Mouse (Mus musculus): ENCODE results near the gene Ccdc7a. TPM values are rescaled to one million over a fixed set of nuclear protein-coding genes. Genes with fewer than 3 reads are reported as not detected.
"Not testable (repeated sequence)": the region's sequence is repeated elsewhere in the genome, so short reads cannot be mapped to it uniquely, and the experiment has no call there.

Gene Ccdc7a
- not detected for polyA plus RNA-seq (2021)

- POLR2A ChIA-PET, CTCF ChIA-PET: not testable (repeated sequence)
Measured at GRCm38 (mm10) chr8:129065417-129065816, at the start of gene Ccdc7a. Gene Ccdc7a (minus strand): TSS chr8:129065517.

GRCm38 (mm10) chr8:129066834-129067233 lies 1.5 kb upstream of the Ccdc7a start, which contains the start of gene Ccdc7b:
Gene Ccdc7b (plus strand): TSS chr8:129067134.
- ATAC-seq; H3K27me3 ChIP-seq; CTCF ChIA-PET; in situ Hi-C loops (cut with MboI; ENCODE audit: low pct_unique_long_range_greater_than_20kb); POLR2A ChIA-PET; DNase-seq (ENCODE audit: low read depth, low spot score): not testable (repeated sequence)

More at GRCm38 (mm10) chr8:129065417-129065816, at the start of gene Ccdc7a:
- ATAC-seq; DNase-seq (ENCODE audit: low read depth, low spot score); in situ Hi-C loops (cut with MboI; ENCODE audit: low pct_unique_long_range_greater_than_20kb); H3K27me3 ChIP-seq: not testable (repeated sequence)

GRCm38 (mm10) chr8:128991389-128991788 lies 73.9 kb downstream of the Ccdc7a start:
- CTCF ChIA-PET, result no interaction called here
- in situ Hi-C loops (cut with MboI; ENCODE audit: low pct_unique_long_range_greater_than_20kb), result no loop called here
- ATAC-seq, result no peak
- peaks cover 4% of the 10 kb centered on the region for H3K27me3 ChIP-seq
- no peak for TF ChIP-seq CTCF (IDR thresholded peaks at IDR 0.05)
- DNase-seq (ENCODE audit: low read depth, low spot score), result no peak
- POLR2A ChIA-PET, result no interaction called here

- DNase-seq (ENCODE audit: low read depth, low spot score); POLR2A ChIA-PET; CTCF ChIA-PET; in situ Hi-C loops (cut with MboI; ENCODE audit: low pct_unique_long_range_greater_than_20kb); ATAC-seq: not testable (repeated sequence)
- peaks cover 12% of the 10 kb centered on the region for H3K27me3 ChIP-seq
Measured at GRCm38 (mm10) chr8:128948941-128949340, 116.4 kb downstream of the Ccdc7a start.

- DNase-seq (ENCODE audit: low read depth, low spot score); CTCF ChIA-PET: not testable (repeated sequence)
Measured at GRCm38 (mm10) chr8:128941022-128941641, 124.2 kb downstream of the Ccdc7a start.

GRCm38 (mm10) chr8:128933446-128933845 lies 131.9 kb downstream of the Ccdc7a start:
- ChIA-PET CTCF (no interaction called here), POLR2A (no interaction called here)
- no peak for TF ChIP-seq CTCF (IDR thresholded peaks at IDR 0.05)
- ATAC-seq (no peak), DNase-seq (ENCODE audit: low read depth, low spot score) (no peak)
- peaks cover 32% of the 10 kb centered on the region for H3K27me3 ChIP-seq
- in situ Hi-C loops (cut with MboI; ENCODE audit: low pct_unique_long_range_greater_than_20kb), result no loop called here

More at GRCm38 (mm10) chr8:128941022-128941641, 124.2 kb downstream of the Ccdc7a start:
- H3K27me3 ChIP-seq, result peaks cover 31% of the 10 kb centered on the region
- peak; percentile 81 for TF ChIP-seq CTCF (IDR thresholded peaks at IDR 0.05)
- ATAC-seq; POLR2A ChIA-PET; in situ Hi-C loops (cut with MboI; ENCODE audit: low pct_unique_long_range_greater_than_20kb): not testable (repeated sequence)

GRCm38 (mm10) chr8:128882719-128883118 lies 182.6 kb downstream of the Ccdc7a start:
- CTCF ChIA-PET, result no interaction called here
- DNase-seq (ENCODE audit: low read depth, low spot score) (no peak), ATAC-seq (no peak)
- POLR2A ChIA-PET, result no interaction called here
- TF ChIP-seq CTCF (IDR thresholded peaks at IDR 0.05), result no peak
- in situ Hi-C loops (cut with MboI; ENCODE audit: low pct_unique_long_range_greater_than_20kb), result no loop called here
- peaks cover 69% of the 10 kb centered on the region for H3K27me3 ChIP-seq

GRCm38 (mm10) chr8:128843749-128844148 lies 221.6 kb downstream of the Ccdc7a start:
- DNase-seq (ENCODE audit: low read depth, low spot score), result no peak
- ATAC-seq, result no peak
- ChIA-PET POLR2A (no interaction called here), CTCF (no interaction called here)
- in situ Hi-C loops (cut with MboI; ENCODE audit: low pct_unique_long_range_greater_than_20kb), result no loop called here
- H3K27me3 ChIP-seq, result peaks cover 33% of the 10 kb centered on the region
- TF ChIP-seq CTCF (IDR thresholded peaks at IDR 0.05), result no peak

GRCm38 (mm10) chr8:128812521-128812920 lies 252.8 kb downstream of the Ccdc7a start:
- DNase-seq (ENCODE audit: low read depth, low spot score) (no peak), ATAC-seq (no peak)
- ChIA-PET CTCF (no interaction called here), POLR2A (interaction anchor here (1.2 kb wide), 1 partner anchor 15 kb away, joined by 3 read pairs; no protein-coding TSS in a partner anchor)
- TF ChIP-seq CTCF (IDR thresholded peaks at IDR 0.05), result no peak
- peaks cover 36% of the 10 kb centered on the region for H3K27me3 ChIP-seq
- in situ Hi-C loops (cut with MboI; ENCODE audit: low pct_unique_long_range_greater_than_20kb), result no loop called here

GRCm38 (mm10) chr8:128798594-128798993 lies 266.7 kb downstream of the Ccdc7a start, which contains the start of gene Gm3952:
Gene Gm3952 (minus strand): TSS chr8:128798694.
- in situ Hi-C loops (cut with MboI; ENCODE audit: low pct_unique_long_range_greater_than_20kb), result no loop called here
- CTCF ChIA-PET, result no interaction called here
- ATAC-seq, result no peak
- DNase-seq (ENCODE audit: low read depth, low spot score), result no peak
- TF ChIP-seq CTCF (IDR thresholded peaks at IDR 0.05), result no peak
- peaks cover 58% of the 10 kb centered on the region for H3K27me3 ChIP-seq
- POLR2A ChIA-PET, result no interaction called here

GRCm38 (mm10) chr8:128735692-128736091 lies 329.6 kb downstream of the Ccdc7a start:
- DNase-seq (ENCODE audit: low read depth, low spot score) (no peak), ATAC-seq (no peak)
- no peaks in the 10 kb centered on the region for H3K27me3 ChIP-seq
- ChIA-PET POLR2A (no interaction called here), CTCF (no interaction called here)
- in situ Hi-C loops (cut with MboI; ENCODE audit: low pct_unique_long_range_greater_than_20kb), result no loop called here
- TF ChIP-seq CTCF (IDR thresholded peaks at IDR 0.05), result no peak

- in situ Hi-C loops (cut with MboI; ENCODE audit: low pct_unique_long_range_greater_than_20kb), result no loop called here
- DNase-seq (ENCODE audit: low read depth, low spot score) (no peak), ATAC-seq (no peak)
- ChIA-PET POLR2A (no interaction called here), CTCF (no interaction called here)
- H3K27me3 ChIP-seq, result no peaks in the 10 kb centered on the region
- TF ChIP-seq CTCF (IDR thresholded peaks at IDR 0.05), result no peak
Measured at GRCm38 (mm10) chr8:128734118-128734517, 331.2 kb downstream of the Ccdc7a start.

All from Patski (cell line).